Mouse (Mus musculus): ENCODE data around the gene BC004004.

- TF ChIP-seq CTCF (IDR thresholded peaks at IDR 0.05 in 2 of 3, conservative IDR thresholded peaks at IDR 0.05 in 1 of 3; ENCODE audit: control insufficient read depth in 1 of 3, insufficient read depth in 1 of 3, low read depth in 2 of 3, low read length in 3 of 3, poor library complexity in 1 of 3, severe bottlenecking in 1 of 3) (no peak), KAT2A (conservative IDR thresholded peaks at IDR 0.05; ENCODE audit: low read depth, low read length) (no peak), POLR2A (IDR thresholded peaks at IDR 0.05; ENCODE audit: control insufficient read depth in 1 of 2, insufficient read depth in 1 of 2, low read depth in 1 of 2, low read length in 2 of 2, poor library complexity in 1 of 2) (no peak)
These were observed 23.7 kb upstream of the BC004004 start for GRCm38 (mm10) chr17:29244912-29245311.

All from MEL (cell line).